Mouse (Mus musculus): Measurements from ENCODE around the gene Mymk.

The Mymk gene

GRCm38 (mm10) chr2:27071978-27072377, at the start of gene Mymk:
Mymk (minus strand) TSS chr2:27072179.
- in situ Hi-C loops (cut with MboI, MseI): no loop called here

- in situ Hi-C loops (cut with MboI, MseI): loop anchor here (5.0 kb wide), 1 partner anchor 112 kb away; no protein-coding TSS in a partner anchor
Measured at GRCm38 (mm10) chr2:27120241-27120641, 48.3 kb upstream of the Mymk start.

DNA sequence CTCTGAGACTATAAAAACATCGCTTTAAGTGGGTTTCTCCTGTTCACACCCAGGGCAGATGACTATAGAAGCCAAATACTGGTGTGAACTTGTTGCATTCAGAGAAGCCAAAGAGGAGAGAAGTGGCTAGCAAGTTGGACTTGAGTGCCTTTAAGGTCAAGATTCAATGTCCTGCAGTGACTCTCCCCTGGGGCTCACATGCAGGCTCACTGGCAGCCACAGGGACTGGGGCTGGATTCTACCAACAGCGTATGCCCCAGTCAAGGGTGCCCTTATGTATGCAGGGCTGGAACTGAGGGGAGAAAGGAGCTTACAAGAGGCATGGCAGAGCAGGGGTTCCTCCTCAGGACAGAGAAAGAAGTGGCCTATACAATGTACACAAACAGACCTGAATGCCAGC, 47.8 kb upstream of the Mymk start:
- in situ Hi-C loops (cut with MboI, MseI): loop anchor here (5.0 to 10.0 kb wide), 2 partner anchors 113 to 315 kb away; no protein-coding TSS in a partner anchor

GRCm38 (mm10) chr2:27118452-27118851, 46.5 kb upstream of the Mymk start:
- in situ Hi-C loops (cut with MboI, MseI): loop anchor here (10.0 kb wide), 1 partner anchor 316 kb away; no protein-coding TSS in a partner anchor

GRCm38 (mm10) chr2:27114169-27114568, 42.2 kb upstream of the Mymk start:
- in situ Hi-C loops (cut with MboI, MseI): loop anchor here (10.0 kb wide), 1 partner anchor 321 kb away; no protein-coding TSS in a partner anchor

- in situ Hi-C loops (cut with MboI, MseI): loop anchor here (10.0 kb wide), 1 partner anchor 322 kb away; no protein-coding TSS in a partner anchor
Measured at GRCm38 (mm10) chr2:27112585-27112984, 40.6 kb upstream of the Mymk start.

- in situ Hi-C loops (cut with MboI, MseI): no loop called here
Measured at GRCm38 (mm10) chr2:27109052-27109451, 37.1 kb upstream of the Mymk start.

GRCm38 (mm10) chr2:27108144-27108543, 36.2 kb upstream of the Mymk start:
- in situ Hi-C loops (cut with MboI, MseI): no loop called here

- in situ Hi-C loops (cut with MboI, MseI): no loop called here
Measured at GRCm38 (mm10) chr2:27106816-27107215, 34.8 kb upstream of the Mymk start.

DNA sequence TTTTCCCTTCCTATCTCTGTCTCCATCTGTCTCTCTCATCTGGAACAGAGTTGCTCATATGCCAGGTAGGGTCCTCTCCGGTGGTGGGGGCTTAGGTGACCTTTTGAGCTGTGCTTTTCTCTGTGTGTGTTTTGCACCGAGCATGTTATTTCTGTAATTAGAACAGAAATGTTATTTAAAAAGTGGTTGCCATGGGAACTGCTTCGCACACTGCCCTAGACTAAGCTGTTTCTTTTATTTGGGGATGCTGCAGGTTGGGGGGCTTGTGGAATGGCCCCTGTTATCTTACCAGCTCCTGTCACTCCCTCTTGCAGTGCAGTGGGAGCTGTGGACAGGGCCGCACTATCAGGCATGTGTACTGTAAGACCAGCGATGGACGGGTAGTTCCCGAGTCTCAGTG, 31.6 kb upstream of the Mymk start:
- in situ Hi-C loops (cut with MboI, MseI): no loop called here

DNA sequence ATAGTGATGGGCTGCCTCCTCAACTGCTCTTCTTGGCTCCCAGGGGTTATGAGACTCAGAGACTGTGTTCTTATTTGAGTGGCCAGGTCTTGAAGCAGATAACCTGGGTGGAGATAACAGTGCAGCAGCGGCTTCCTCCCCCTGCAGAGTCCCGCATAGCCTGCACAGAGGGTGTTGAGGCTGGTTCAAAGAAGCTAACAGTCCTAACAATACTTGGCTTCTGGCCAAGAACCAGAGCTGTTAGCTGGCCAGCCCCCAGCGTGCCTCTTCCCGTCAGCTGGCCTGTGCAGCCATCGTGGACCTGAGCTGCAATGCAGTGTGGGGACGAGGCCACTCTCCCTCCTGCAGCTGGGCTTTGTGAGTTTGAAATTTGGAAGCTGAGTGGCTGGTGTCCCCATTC, 25.8 kb upstream of the Mymk start:
- in situ Hi-C loops (cut with MboI, MseI): no loop called here

- in situ Hi-C loops (cut with MboI, MseI): no loop called here
Measured at GRCm38 (mm10) chr2:27097241-27097656, 25.3 kb upstream of the Mymk start.

DNA sequence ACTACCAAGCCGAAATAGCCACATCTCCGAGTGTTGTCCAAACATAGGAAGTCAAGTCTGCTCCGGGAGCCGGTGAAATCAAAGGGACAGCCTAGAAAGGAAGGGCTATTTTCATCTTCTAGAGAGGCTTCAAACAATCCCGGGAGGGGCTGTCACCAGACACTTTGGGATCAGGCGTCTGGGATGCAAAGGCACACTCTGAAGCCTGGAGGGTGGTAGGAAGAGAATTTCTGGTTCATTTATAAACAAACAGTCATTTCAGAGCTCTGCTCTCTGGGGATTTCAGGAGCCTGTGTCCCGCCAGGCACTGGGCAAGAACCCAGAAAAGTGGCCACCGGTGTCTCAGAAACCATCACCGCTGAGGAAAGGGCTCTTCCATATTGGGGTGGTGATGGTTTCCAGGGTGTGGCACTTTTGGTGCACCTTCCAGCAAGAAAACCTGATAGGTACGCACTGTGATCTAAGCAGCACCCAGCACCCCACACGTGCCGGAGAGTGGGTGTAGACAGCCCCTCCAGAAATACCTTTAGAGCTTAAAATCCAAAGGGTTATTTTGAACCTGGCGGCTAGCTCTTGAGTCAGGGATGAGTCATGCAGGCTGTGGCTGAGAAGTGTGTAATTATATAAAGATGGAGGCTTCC, 24.5 kb upstream of the Mymk start:
- in situ Hi-C loops (cut with MboI, MseI): no loop called here

GRCm38 (mm10) chr2:27095178-27095577, 23.2 kb upstream of the Mymk start:
- in situ Hi-C loops (cut with MboI, MseI): no loop called here

- in situ Hi-C loops (cut with MboI, MseI): no loop called here
Measured at GRCm38 (mm10) chr2:27089238-27089637, 17.3 kb upstream of the Mymk start.

DNA sequence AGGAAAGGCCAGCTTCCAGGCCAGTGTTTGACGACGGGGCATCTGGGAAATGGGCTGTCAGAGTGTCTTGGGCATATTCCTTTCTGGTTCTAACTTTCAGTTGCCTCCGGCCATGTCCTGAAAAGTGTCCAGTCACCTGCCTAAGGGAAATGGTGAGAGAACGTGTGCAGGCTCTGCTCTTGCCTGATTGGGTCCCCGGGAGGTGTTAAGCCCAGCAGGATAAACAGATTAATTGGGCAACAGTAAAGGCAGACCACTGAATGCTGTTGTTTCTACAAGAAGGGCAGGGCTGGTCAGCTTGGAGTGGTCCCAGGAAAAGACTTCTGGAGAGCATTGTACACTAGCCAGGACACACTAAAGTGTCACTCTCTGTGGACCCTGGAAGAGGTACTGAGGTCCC, 16.7 kb upstream of the Mymk start:
- in situ Hi-C loops (cut with MboI, MseI): no loop called here

DNA sequence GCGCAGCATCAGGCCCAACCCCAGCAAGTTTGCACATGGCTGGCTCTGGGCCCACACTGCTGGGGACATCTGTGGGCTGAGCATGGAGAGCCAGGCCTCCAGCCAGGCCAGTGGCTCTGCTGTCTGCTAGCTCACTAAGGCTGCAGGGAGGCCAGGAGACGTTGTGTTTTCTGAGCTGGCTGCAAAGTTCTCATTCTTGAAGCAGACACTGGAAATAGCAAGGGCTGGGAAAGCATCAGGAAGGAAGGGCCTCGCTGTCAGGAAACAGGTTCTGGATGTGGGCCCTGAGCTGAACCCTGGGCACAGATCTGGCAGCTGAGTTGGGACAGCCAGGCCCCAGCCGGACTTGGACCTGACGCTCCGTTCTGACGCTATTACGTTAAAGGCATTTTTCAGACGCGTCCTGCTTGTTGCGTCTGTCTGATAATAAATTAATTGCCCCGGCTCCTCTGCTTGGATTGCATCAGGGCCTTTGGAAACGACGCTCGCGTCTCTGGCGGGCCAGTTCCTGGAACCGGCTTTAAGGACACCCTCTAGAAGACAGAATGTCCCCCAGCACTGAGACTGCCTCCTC, 16.2 kb upstream of the Mymk start:
- in situ Hi-C loops (cut with MboI, MseI): no loop called here

GRCm38 (mm10) chr2:27087581-27087980, 15.6 kb upstream of the Mymk start:
- in situ Hi-C loops (cut with MboI, MseI): no loop called here

DNA sequence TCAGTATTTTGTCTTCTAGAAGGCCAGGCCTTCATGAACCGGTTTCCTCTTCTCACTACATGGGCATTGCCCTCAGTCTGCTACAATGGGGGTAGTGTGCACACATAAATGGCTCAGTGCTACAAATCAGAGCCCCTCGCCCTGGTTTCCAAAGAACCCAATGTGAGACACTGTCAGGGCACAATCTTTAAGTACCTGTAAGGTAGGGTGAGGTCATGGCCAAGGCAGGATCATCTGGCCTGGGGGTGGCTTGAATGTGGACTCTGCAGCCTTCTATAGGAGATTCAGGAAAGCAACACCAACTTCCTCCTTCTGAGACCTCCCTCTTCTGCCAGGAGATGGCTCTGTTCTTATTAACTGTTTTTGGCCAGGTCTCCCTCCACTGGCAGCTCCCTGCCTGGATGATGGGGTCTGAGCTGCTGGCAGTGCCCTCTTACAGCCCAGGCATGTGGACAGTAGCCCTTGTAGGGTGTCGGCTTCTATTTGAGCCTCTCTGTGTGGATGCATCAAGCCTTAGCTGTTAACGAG, 14.6 kb upstream of the Mymk start:
- in situ Hi-C loops (cut with MboI, MseI): no loop called here

DNA sequence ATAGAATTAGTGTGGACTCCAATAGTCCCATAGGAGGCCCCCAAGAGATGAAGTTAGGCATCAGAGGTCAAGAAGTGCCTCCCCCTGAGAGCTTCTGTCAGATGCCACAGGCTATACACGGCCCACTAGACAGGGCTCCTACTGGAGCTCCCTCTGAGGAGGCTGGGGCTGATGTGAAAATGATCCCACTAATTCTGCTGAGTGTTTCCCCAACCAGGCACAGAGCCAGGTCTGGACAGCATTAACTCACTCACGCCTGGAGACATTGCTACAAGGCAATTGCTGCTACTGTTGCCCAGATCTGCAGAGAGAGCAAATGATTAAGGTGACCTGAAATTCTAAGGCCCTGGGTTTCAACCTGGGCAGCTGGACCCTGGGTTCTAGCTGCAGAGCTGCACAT, 13.8 kb upstream of the Mymk start:
- in situ Hi-C loops (cut with MboI, MseI): no loop called here

DNA sequence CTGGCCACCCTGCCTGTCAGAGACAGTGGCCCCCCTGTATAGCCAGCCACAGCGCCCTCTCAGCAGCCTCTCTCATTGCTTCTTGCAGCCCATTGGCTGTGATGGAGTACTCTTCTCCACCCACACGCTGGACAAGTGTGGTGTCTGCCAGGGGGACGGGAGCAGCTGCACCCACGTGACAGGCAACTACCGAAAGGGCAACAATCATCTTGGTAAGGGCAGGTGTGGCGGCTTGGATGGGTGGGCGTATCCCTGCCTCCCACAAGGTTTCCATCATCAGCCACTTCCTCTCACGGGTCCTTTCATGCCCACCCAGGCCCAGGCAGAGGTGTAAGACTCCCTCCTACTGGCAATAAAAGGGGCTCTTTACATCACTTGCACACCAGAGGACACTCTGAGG, 13.0 kb upstream of the Mymk start:
- in situ Hi-C loops (cut with MboI, MseI): no loop called here

DNA sequence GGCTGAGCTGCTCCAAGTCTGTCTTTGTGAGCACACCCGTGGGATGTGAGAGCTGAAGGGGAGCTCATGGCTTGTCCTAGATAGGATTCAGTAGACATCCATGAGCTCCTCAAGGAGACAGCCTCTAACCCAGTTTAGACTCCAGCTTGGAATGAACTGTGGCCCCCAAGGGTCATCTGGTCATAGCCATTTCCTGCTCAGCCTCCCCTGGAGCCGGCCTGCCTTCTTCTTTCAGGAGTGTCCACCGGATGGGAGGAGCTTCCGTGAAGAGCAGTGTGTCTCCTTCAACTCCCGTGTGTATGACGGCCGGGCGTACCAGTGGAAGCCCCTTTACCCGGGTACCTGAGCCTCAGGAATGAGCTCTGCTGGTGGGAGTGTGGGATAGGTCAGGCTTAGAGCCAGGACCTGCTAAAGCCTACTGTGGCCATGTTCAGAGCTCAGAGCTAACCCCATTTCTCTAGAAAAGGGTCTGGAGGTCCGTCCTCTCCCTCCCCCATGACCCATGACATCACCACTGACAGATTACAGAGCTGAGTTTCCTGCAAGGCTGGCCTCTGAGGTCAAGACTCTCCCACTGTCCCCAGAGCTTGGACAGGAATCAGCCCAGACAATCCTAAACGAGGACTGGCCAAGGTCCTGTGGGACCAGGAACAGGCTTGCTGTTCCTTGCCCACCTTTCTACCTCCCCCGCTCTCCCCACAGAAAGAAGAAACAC, 11.9 kb upstream of the Mymk start:
- in situ Hi-C loops (cut with MboI, MseI): no loop called here

Data from T-helper 1 cell (primary cell).